Mouse (Mus musculus): ENCODE results near the gene Cenpp. TPM values are rescaled to one million over a fixed set of nuclear protein-coding genes. Genes with fewer than 3 reads are reported as not detected.

Gene Cenpp
- total RNA-seq, 1 experiment from 2014 or later, result 5.0 TPM

DNA sequence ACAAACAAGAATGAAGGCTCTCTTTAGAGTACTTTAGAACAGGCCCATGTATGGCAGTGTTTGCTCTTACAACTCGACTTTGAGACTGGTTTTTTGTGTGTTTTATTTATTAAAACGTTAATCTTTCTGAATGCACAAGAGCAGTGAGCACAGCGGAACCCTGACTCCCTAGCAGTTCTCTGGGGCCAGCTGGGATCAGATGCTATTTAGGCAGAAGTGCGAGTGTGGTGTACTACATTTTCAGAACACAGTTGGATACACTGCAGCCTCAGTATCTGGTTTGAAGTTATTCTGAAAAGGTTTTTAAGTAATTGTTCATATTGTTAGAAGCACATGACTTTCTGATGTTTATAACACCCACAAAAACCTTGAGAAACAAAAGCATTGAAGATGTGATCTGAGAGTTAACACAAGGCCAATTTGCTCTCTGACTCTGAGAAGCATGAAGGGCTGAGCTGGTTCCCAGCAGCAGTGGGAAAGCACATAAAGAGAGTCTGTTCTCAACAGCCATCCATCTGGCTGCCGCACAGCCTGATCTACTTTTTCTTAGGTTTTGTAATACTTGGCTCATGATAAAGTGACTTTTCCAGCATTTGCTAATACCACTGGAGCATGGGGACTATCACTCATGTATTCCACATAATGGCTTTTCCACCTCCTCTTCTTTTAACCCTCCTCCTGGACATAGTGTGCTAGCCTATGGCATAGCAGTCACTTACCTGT is 191.7 kb downstream of the Cenpp start:
- DNase-seq, result peak; percentile 30

DNA sequence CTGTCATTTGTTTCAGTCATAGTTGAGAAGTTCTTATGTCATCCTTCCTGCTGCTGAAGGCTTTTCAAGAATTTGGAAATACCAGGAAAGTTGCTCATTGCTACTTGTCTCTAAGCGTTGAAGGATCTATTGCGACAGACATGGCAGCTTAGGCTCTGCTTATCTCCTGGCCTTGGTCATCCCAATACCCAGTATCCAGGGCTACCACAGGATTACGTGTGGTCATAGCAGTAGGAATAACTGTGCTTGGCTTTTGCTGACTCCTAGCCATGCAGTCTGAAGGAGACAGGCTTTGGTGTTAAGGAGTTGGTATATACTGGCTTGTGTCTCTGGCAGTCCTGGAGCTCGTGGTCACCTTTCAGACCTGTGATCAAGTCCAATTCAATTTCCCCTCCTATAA is 192.3 kb downstream of the Cenpp start:
- DNase-seq, result peak; percentile 70

DNA sequence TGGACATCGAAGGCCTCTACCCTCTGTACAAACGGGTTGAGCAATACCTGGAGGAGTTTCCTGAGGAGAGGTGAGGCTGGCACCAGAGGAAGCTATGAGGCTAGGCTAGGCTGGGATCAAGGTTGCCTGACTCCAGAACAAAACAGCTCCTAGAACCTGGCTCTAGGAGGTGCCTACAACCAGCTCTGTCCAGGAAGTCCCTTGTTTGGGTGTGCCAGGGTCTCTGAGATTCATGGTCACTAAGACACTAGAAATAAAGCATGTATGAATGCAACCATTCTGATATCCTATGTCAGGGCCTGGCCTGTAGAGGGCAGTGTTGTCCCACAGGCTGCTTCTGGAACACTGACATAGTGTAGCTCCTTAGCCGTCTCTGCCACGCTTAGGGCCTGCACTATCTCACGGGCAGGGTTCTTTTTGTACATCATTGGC is 203.3 kb downstream of the Cenpp start:
- DNase-seq, result peak; percentile 91

DNA sequence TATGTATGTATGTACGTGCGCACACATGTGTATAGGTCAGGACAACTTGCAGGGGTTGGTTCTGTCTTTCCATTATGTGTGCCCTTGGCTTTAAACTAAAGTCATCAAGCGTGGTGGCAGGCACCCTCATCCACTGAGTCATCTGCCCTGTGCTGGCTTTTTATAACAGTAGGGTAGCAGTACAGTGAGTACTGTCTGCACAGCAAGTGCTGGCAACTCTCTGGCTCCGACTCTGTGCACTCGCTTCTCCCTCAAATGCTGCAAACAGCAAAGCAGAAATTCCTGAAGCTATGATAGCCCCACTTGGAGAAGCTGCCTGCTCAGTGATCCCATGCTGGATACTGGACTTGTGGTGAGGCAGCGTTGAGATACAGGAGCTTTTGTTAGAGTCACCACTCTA is 208.1 kb downstream of the Cenpp start:
- no peak for DNase-seq

DNA sequence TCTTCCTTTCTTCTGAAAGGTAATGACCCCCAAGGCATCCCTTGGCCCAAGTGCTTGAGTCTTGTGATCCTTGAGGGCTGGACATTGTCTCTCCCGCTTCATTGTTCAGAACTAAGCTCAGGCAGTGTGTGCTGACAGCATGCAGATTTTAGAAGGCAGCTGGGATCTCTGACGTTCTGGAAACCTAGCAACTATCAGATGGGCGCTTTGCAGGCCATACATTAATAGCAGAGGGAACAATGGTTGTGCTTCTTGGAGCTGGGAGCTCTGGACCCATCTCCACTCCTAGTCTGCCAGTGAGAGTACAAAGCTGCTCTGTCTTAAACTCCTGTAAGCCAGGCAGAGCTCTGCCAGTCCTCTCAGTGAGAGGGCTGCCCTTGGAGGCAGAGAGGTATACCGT is 216.4 kb downstream of the Cenpp start:
- no peak for DNase-seq

DNA sequence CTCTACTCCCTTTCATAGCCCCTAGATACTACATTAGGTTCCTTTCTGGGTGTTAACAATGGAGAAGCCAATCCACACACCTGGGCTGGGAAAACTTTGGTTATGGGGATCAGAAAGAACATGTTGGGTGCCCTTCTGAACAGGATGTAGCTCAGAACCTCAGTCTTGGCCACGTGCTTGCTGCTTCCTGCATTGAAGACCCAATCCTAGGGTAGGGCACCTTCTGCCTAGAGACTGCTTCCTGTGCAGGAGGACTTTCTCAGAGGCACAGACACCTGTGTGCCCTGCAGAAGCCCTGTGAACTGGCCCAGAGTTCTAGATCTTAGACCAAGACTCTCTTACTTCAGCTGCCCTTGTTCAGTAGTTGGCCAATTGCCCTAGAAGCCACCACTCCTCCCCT is 216.8 kb downstream of the Cenpp start:
- DNase-seq, result no peak

DNA sequence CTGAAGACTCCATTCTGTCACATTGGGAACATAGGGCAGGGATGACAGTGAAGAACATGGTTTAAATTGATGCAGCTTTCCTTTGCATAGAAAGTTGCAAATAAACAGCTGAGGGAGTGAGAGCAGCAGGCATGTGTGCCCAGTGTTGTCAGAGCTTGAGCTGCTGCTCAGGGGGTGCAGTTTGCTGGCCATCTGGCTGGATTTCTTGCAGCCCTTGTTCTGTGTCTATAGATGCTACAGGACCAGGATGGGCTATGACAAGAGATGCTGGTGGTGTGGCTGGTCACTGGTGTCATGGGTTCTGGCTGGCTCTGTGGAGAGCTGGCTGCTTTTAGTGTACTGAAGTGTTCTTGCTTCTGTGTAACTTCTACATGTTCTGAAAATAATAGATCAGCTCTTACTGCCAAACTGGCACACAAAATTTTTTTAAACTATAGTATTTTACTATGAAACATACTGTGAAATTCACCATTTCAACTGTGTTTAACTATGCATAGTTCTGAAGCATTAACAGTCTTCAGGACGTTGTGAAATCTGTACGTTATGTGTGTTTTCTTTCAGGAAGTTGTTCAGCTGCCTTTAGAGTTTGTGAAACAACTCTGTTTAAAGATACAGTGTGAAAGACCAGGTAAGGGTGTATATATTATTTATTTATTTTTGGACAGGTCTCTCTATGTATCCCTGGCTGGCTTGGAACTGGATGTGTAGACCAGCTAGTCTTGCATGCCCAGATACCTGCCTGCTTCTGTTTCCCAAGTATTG is 219.1 kb downstream of the Cenpp start:
- DNase-seq, result no peak

DNA sequence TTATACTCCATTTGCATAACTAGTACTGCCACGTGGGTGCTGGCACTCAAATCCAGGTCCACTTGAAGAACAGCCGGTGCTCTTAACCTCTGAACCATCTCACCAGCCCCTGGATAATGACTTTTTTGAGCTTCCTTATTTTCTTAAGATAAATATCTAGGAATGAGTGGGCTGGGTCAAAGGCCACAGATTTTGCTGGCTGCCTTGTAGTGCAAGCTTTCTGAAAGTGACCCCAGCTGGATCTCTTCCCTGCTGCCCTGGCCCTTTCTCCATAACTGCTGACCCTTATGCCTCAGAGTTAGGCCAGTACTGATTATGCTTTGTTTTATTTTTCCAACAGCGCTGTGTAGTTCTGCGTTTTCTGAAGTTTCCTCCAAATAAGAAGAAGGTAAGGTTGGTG is 222.1 kb downstream of the Cenpp start:
- no peak for DNase-seq

DNA sequence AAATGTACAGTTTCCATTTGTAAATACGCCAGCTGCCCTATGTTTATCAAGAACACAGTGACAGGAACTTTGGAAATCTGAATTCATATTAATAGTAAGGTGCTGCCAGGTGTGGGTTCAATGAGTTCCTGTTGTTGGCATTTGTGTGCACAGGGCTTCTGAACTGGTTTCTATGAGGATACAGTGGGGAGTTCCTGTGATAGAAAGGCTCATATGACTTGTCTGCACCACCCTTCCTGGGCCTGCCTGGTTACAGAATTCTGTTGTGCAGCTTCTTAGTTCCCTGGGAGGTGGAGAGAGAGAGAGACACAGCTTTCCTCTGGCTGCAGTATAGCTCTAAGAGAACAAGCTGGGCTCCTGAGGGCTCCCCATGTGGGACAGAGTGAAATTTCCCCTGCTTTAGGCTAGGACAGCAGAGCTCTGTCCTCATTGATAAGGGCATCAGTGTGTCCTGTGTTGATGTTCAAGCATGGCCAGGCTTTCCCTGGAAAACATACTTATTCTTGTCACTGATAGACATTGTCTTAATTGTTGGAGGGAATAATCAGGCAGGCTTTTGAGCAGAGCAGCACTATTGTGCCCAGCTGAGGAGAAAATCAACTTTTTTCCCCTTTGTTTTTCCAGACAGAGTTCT is 224.4 kb downstream of the Cenpp start:
- DNase-seq, result no peak

DNA sequence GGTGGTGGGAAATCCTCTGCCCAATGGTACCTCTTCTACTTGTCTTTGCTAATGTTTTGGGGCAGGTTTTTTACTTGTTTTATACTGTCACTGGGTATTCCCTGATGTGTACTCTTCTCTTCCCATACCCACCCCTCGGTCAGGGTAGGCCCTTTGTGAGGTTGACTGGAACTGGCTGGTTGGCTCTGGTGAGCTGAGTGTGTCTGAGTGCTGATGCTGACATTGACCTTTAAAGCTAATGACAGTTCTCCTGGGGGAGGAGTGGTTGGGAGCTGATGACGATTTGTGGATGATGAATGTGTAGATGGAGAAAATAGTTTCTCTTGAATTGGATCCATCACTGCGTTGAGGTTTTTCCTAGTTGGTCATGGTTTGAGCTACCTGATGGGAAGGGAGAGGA is 225.8 kb downstream of the Cenpp start:
- DNase-seq, result peak; percentile 67

DNA sequence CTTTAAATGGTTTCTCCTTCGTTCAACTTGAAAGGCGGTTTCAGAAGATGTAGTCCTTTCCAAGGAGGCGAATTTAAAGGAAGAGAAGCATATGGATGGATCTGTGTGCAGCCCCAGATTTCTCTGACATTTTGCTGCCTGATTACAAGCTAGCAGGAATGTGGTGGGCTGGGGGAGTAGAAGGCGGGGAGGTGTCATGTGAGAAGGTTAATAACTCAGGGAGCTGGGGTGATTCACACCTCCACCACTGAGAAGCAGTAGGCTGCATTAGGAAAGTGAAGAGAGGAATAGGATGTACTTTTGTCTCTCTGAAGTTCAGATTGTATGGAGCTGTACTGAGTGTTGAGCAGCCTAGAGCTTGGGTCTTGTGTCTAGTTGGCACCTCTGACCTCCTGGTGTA is 230.6 kb downstream of the Cenpp start:
- DNase-seq, result no peak

DNA sequence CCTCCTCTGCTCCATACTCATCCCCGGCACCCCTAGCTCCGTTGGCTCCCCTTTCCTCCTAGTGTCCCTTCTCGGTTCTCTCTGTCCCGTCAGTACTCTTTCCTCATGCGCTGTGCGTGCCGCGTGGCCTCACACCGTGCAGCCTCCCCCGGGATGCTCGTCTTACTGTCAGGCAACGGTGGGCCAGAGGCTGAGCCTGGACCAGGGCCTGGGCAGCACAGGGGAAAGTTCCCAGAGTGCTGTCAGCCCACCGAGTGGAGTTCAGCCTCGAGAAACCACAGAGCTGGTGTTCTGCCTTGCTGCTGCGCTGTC is 231.0 kb downstream of the Cenpp start:
- DNase-seq, result peak; percentile 65

DNA sequence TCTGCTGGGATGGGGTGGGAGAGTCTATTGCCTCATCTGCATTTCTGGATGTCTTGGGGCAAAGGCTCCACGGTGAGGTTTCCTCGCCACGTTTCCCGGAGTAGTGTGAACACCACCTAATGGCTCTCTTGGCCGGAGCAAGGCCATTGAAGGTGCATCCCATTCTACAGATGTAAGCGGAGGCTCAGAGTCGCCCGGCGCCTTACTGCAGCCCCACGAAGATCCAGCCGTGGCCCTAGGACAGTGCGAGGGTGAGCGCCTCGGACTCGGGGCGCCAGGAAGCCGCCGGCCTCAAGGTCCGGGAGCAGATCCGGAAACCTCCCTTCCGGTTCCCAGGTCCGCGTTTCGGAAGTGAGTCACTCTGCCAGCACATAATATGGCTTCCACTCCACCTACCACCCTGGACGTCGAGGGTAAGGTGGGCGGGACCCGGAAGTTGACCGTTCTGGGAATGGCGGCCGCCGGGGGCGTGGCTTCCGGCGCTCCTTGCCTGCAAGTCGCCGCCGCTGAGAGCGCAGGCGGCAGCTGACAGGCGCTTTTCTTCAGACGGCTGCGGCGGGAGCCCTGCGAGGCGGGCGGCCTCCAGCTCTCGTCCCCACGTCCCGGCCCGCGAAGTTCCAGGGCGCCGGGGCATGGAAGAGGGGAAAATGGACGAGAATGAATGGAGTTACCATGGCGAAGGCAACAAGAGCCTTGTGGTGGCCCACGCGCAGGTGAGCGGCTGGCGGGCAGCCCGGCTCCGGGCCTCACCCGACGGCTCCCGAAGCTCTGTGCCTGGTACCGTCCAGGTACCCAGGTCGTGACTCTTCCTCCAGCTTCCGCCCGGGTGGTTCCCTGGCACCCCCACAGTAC is 231.6 kb downstream of the Cenpp start, which contains the start of gene Ippk:
TSS of gene Ippk (plus strand) at position 496 of the 852 bp plus-strand sequence.
- peak; percentile 99 for DNase-seq

Other genes with a start within 250 kb of the Cenpp start
- gene Ippk, start 231.5 kb downstream of the Cenpp start, total RNA-seq (2021), result 21.8 and 27.5 TPM in 2 replicates
- 1.3 TPM in 2 replicates for gene Tes3-ps, start 159.5 kb downstream of the Cenpp start, total RNA-seq (2021)
- gene Ecm2, start 148.0 kb downstream of the Cenpp start, total RNA-seq (2021), result 8.3 and 12.0 TPM in 2 replicates
- gene Aspn, start 108.3 kb downstream of the Cenpp start, total RNA-seq (2021), result 21.8 and 25.0 TPM in 2 replicates
- 3.8 and 6.4 TPM in 2 replicates for gene Omd, start 70.3 kb downstream of the Cenpp start, total RNA-seq (2021)
- 40.3 and 45.5 TPM in 2 replicates for gene Ogn, start 44.7 kb downstream of the Cenpp start, total RNA-seq (2021)
- 23.6 and 25.0 TPM in 2 replicates for gene Nol8, start 293 bp upstream of the Cenpp start, total RNA-seq (2021)
- gene Iars, start 29.3 kb upstream of the Cenpp start, total RNA-seq (2021), result 74.4 and 80.8 TPM in 2 replicates
- not detected in 2 replicates for gene Gm30302, start 146.2 kb upstream of the Cenpp start, total RNA-seq (2021)